Mouse (Mus musculus) stomach, postnatal 0 days (tissue): Measurements from ENCODE around the gene Bhlha15.

ENCODE experiments used
- CTCF ChIP-seq: IDR thresholded peaks from 2 replicates; pipeline ENCODE4 v1.5.1; 2016; ENCODE audit warnings: antibody characterized with exemption, low read depth, mild to moderate bottlenecking, moderate library complexity
- EP300 ChIP-seq: optimal IDR thresholded peaks from 2 replicates; pipeline ENCODE3; 2016; ENCODE audit warnings: antibody characterized with exemption

DNA sequence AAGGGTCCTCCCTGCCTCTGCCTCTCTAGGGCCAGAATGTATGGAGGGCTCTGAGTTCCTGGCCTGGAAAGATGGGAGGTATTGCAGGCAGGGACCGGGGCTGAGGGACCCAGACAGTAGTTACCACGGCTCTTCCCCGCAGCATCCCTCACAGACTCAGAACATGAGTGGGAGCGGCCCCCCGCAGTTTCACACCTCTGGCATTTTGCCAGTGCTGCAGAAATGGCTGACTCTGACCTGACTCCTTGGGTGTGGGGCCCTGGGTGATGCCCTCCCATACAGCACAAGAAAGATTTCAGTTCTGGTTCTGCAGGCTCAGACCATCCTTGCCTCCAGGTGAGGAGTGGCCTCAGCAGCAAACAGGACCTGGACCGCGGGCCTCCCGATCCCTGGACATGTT lies 5.5 kb downstream of the Bhlha15 start:
- TF ChIP-seq CTCF (no peak), EP300 (no peak)
